Mouse (Mus musculus): ENCODE results near the gene Gmeb1.

DNA sequence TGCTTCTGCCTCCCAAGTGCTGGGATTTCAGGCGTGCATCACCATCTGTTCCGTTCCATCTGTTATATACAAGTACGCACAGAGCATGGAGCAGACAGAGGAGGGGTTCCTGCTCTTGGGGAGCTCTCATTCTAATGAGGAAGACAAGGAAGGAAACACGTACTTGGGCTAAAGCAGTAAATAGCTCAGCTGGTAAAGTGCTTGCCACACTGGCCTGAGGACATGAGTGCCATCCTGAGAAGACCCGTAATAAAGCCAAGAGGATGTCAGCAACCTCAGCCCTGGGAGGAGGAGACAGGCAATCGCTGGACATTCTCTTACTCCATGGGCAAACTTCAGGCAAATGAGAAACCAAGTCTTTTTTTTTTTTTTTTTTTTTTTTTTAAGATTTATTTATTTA is 44.6 kb upstream of the Gmeb1 start:
- TF ChIP-seq CTCF (IDR thresholded peaks at IDR 0.05; ENCODE audit: insufficient read depth, low read length) (no peak), POLR2A (IDR thresholded peaks at IDR 0.05; ENCODE audit: borderline replicate concordance, extremely low read depth, low read depth, low read length) (no peak)

Measured in lung, adult 2 months (tissue).